Mouse (Mus musculus) neural tube, embryonic 12.5 days (tissue): Measurements from ENCODE around the gene Akap6. TPM values are rescaled to one million over a fixed set of nuclear protein-coding genes. Genes with fewer than 3 reads are reported as not detected.

Experiments used
- ATAC-seq: fragments of 200-750 bp; cut with Nextera tagmentation; 2 replicates; pipeline ENCODE4 v1.8.0; 2017; ENCODE audit warnings: low read depth, mild to moderate bottlenecking, moderate TSS enrichment, moderate library complexity; ENCODE audit not compliant: low FRiP score
- H3K27ac ChIP-seq: fragments of 300-500 bp; sonication (generic); 2 replicates; pipeline ENCODE4 v1.5.1; 2016
- H3K27me3 ChIP-seq: fragments of 300-500 bp; sonication (generic); replicated peaks from 2 replicates; pipeline ENCODE4 v1.6.1; 2016; ENCODE audit warnings: mild to moderate bottlenecking
- H3K36me3 ChIP-seq: fragments of 300-500 bp; sonication (generic); 2 replicates; pipeline ENCODE4 v1.6.1; 2016; ENCODE audit warnings: mild to moderate bottlenecking
- H3K4me1 ChIP-seq: fragments of 300-500 bp; sonication (generic); 2 replicates; pipeline ENCODE4 v1.6.1; 2016
- H3K4me2 ChIP-seq: fragments of 300-500 bp; sonication (generic); replicated peaks from 2 replicates; pipeline ENCODE4 v1.6.1; 2016; ENCODE audit warnings: mild to moderate bottlenecking
- H3K4me3 ChIP-seq: fragments of 300-500 bp; sonication (generic); 2 replicates; pipeline ENCODE4 v1.5.1; 2016
- H3K9ac ChIP-seq: fragments of 300-500 bp; sonication (generic); 2 replicates; pipeline ENCODE4 v1.6.1; 2016; ENCODE audit warnings: mild to moderate bottlenecking
- H3K9me3 ChIP-seq: fragments of 300-500 bp; sonication (generic); 2 replicates; pipeline ENCODE4 v1.6.1; 2016; ENCODE audit warnings: mild to moderate bottlenecking
- WGBS: fragments of 180-500 bp; shearing (Covaris S2); methylation state at CpG from one replicate; pipeline ENCODE4 v1.1.7; 2016; 5-methylcytosine and 5-hydroxymethylcytosine counted together
- polyA plus RNA-seq: library from polyadenylated mRNA; unstranded; fragments of >200 nt; fragmentation: Nextera tagmentation; extraction: Ambion mirVana; gene quantifications from 2 replicates; pipeline ENCODE4 v1.2.1, GENCODE M21; 2016

The Akap6 gene
- 27.6 and 29.5 TPM in 2 replicates for polyA plus RNA-seq

GRCm38 (mm10) chr12:52699146-52699545 lies at the start of gene Akap6:
TSS of gene Akap6 (plus strand) at chr12:52699383.
- Histone ChIP-seq H3K36me3 (no peaks in the 10 kb centered on the region), H3K4me2 (peak within 1 kb of the TSS; percentile 64)

GRCm38 (mm10) chr12:52662907-52663790 lies 36.0 kb upstream of the Akap6 start:
- Histone ChIP-seq H3K9me3 (no peaks in the 10 kb centered on the region), H3K27me3 (no peaks in the 10 kb centered on the region), H3K9ac (no peak overlapping the region), H3K27ac (no peak overlapping the region), H3K36me3 (no peaks in the 10 kb centered on the region), H3K4me2 (no peak overlapping the region), H3K4me3 (no peak overlapping the region), H3K4me1 (no peaks in the 10 kb centered on the region)
- no peak for ATAC-seq
- WGBS: 78% methylated on average over 7 of the region's 7 CpGs

More at GRCm38 (mm10) chr12:52699146-52699545, at the start of gene Akap6:
- H3K9me3 ChIP-seq: 0 out of 2 replicates have a peak, but pooled peaks cover 3% of the 10 kb centered on the region
- peaks cover 30% of the 10 kb centered on the region for H3K4me1 ChIP-seq
- 10% methylated on average over 6 of the region's 6 CpGs for WGBS
- H3K4me3 ChIP-seq: peak within 1 kb of the TSS; percentile 44
- ATAC-seq: peak; percentile 87
- H3K27ac ChIP-seq: peak within 1 kb of the TSS; percentile 66
- H3K9ac ChIP-seq: peak within 1 kb of the TSS; percentile 56
- H3K27me3 ChIP-seq: no peaks in the 10 kb centered on the region

- H3K4me1 ChIP-seq: no peaks in the 10 kb centered on the region
- no peaks in the 10 kb centered on the region for H3K27me3 ChIP-seq
- H3K9ac ChIP-seq: no peak overlapping the region
- ATAC-seq: no peak
- no peak overlapping the region for H3K27ac ChIP-seq
- no peaks in the 10 kb centered on the region for H3K36me3 ChIP-seq
- H3K4me3 ChIP-seq: no peak overlapping the region
- H3K4me2 ChIP-seq: no peak overlapping the region
- no peaks in the 10 kb centered on the region for H3K9me3 ChIP-seq
- 86% methylated on average over 5 of the region's 5 CpGs for WGBS
Observed at GRCm38 (mm10) chr12:52664944-52665343, 34.2 kb upstream of the Akap6 start.

DNA sequence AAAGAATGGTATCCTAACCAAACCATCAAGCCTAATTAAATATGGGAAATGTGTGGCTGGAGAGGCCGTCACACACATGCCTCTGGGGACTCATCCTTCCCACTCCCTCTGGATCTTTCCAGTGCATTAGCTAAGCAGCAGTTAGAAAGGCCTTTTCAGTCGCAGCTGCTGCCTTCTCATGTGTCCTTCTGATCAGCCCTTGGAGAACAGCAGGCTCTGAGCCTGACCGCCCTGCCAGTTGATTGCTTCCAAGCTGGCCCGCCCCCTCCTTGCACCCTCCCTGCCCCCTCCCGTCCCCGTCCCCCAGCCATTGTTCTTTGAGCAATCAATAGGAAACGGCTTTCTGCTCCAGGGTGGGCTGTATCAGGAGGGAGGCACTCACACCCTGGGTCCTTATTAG lies 27.7 kb upstream of the Akap6 start:
- 0 out of 2 replicates have a peak, but pooled peaks cover 10% of the 10 kb centered on the region for H3K4me1 ChIP-seq
- H3K36me3 ChIP-seq: no peaks in the 10 kb centered on the region
- no peaks in the 10 kb centered on the region for H3K9me3 ChIP-seq
- peak overlapping the region; percentile 21 for H3K4me2 ChIP-seq
- 1% methylated on average over 7 of the region's 7 CpGs for WGBS
- peak overlapping the region; percentile 54; the same call in 1 of the 2 replicates for H3K27ac ChIP-seq
- peak; percentile 93 for ATAC-seq
- no peak overlapping the region for H3K9ac ChIP-seq
- no peak overlapping the region for H3K4me3 ChIP-seq
- H3K27me3 ChIP-seq: no peaks in the 10 kb centered on the region

DNA sequence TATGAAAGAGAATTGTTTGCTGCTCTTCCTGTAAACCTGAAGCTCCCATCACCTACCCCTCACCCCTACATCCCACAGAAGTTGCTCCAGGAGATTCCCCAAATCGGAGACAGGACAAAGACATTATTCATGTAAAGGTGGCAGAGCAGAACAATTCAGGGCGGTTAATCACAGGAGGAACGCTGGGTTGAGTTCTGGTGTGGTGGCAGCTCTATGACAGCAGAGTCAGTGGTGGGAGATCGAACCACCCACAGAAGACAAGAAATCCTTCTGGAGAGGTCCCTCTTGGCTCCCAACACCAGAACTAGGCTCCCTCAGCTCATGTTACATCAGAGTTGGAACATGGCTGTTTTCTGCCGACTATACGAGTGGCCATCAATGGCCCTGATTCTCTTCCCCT lies 27.2 kb upstream of the Akap6 start:
- no peaks in the 10 kb centered on the region for H3K9me3 ChIP-seq
- WGBS: 22% methylated on average over 6 of the region's 6 CpGs
- H3K27me3 ChIP-seq: no peaks in the 10 kb centered on the region
- 0 out of 2 replicates have a peak, but pooled peaks cover 10% of the 10 kb centered on the region for H3K4me1 ChIP-seq
- H3K4me2 ChIP-seq: peak overlapping the region; percentile 21
- H3K9ac ChIP-seq: no peak overlapping the region
- peak; percentile 19 for ATAC-seq
- H3K27ac ChIP-seq: peak overlapping the region; percentile 54; the same call in 1 of the 2 replicates
- no peak overlapping the region for H3K4me3 ChIP-seq
- H3K36me3 ChIP-seq: no peaks in the 10 kb centered on the region

DNA sequence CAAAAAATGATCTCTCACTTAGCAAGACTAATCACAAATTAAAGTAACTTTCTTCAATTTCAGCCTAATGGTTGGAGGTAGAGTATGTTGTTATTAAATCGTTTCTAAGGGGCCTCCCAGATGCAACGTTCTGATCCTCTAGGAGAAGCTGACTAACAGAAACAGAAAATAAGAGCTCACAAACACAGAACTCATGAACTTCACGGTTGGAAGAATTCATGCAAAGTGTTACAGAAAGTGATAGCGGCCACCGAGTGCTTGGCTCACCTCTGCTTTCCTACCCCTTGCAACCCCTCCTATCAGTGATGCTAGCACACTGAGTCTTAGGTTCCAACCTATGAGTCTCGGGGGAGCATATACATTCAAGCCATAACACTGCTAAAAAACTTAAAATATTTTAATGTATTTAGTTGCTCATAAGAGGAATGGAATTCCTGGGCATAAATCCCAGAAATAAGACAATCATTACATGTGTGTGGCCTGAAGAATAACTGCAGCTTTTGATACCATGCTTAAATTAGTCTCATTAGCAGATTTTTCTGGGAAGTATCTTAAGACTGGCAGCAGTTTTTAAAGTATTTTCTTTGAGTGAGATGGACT lies 25.7 kb upstream of the Akap6 start:
- no peaks in the 10 kb centered on the region for H3K27me3 ChIP-seq
- 0 out of 2 replicates have a peak, but pooled peaks cover 10% of the 10 kb centered on the region for H3K4me1 ChIP-seq
- H3K36me3 ChIP-seq: no peaks in the 10 kb centered on the region
- H3K9me3 ChIP-seq: no peaks in the 10 kb centered on the region
- H3K9ac ChIP-seq: no peak overlapping the region
- WGBS: 84% methylated on average over 6 of the region's 6 CpGs
- H3K4me3 ChIP-seq: no peak overlapping the region
- no peak overlapping the region for H3K4me2 ChIP-seq
- ATAC-seq: no peak
- H3K27ac ChIP-seq: no peak overlapping the region

DNA sequence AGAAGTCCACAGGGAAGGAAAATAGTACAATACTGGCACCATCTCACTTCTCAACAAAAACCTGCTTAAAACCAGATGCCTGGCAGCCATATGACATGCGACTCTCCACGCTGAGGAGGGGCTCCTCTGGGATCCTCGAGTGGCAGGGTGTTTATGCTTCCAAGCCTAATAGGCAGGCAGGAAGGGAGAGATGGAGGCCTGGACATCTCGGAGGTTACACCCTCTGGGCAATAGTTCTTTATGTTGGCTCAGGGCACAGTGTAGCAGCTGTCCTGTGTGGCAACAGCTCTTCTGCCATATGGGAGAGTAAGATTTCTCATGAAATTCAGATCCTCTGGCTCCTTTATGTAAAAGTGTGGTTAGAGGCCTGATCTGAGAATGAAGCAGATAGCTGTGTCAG lies 24.2 kb upstream of the Akap6 start:
- ATAC-seq: peak; percentile 38; the same call in 1 of the 2 replicates
- 38% methylated on average over 4 of the region's 4 CpGs for WGBS
- no peak overlapping the region for H3K27ac ChIP-seq

GRCm38 (mm10) chr12:52687355-52687754 lies 11.8 kb upstream of the Akap6 start:
- H3K36me3 ChIP-seq: no peaks in the 10 kb centered on the region
- no peak overlapping the region for H3K4me2 ChIP-seq
- no peaks in the 10 kb centered on the region for H3K4me1 ChIP-seq
- H3K9ac ChIP-seq: no peak overlapping the region
- ATAC-seq: no peak
- H3K27ac ChIP-seq: no peak overlapping the region
- no peaks in the 10 kb centered on the region for H3K9me3 ChIP-seq
- 70% methylated on average over 9 of the region's 9 CpGs for WGBS
- H3K27me3 ChIP-seq: no peaks in the 10 kb centered on the region
- no peak overlapping the region for H3K4me3 ChIP-seq

More for the DNA sequence above, 24.2 kb upstream of the Akap6 start:
- Histone ChIP-seq H3K9ac (no peak overlapping the region), H3K36me3 (no peaks in the 10 kb centered on the region), H3K4me1 (0 out of 2 replicates have a peak, but pooled peaks cover 10% of the 10 kb centered on the region), H3K27me3 (no peaks in the 10 kb centered on the region), H3K9me3 (no peaks in the 10 kb centered on the region), H3K4me3 (no peak overlapping the region), H3K4me2 (no peak overlapping the region)

DNA sequence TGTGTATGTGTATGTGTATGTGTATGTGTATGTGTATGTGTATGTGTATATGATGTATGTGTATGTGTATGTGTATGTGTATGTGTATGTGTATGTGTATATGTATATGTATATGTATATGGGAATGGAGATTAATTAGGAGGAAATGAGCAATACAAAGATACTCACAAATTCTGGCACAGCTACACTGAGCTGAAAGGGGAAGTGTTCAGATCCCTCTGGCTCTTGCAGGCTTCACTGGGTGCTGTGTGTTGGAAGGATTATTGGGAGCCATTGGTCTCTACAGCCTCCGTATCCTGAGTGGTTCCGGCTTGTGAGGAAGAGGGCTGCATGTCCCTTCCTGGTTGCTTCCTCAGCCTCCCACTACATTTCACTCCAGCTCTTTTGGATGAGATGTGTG lies 10.5 kb upstream of the Akap6 start:
- no peaks in the 10 kb centered on the region for H3K27me3 ChIP-seq
- no peak overlapping the region for H3K9ac ChIP-seq
- 90% methylated on average over 2 of the region's 2 CpGs for WGBS
- H3K4me3 ChIP-seq: no peak overlapping the region
- H3K36me3 ChIP-seq: no peaks in the 10 kb centered on the region
- H3K27ac ChIP-seq: no peak overlapping the region
- no peak for ATAC-seq
- no peak overlapping the region for H3K4me2 ChIP-seq
- no peaks in the 10 kb centered on the region for H3K9me3 ChIP-seq
- no peaks in the 10 kb centered on the region for H3K4me1 ChIP-seq

DNA sequence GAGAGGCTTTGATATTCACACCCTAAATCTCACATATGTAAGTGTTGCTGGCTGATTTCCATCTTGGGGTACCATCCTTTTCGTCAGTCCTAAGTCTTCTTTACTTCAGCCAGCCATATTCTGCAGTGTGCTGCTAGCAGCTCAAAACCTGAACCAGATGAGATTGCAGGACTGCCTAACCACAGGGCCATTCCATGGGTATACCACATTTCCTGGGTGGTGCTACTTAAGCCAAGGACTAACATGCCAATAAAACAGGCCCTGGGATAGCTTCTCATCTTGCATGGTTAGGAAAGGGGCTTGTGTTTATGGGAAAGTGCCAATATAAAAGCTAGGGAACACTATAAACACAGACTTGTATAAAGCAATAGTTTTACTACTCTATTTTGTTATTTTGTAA lies 7.6 kb upstream of the Akap6 start:
- Histone ChIP-seq H3K9me3 (no peaks in the 10 kb centered on the region), H3K36me3 (no peaks in the 10 kb centered on the region), H3K9ac (no peak overlapping the region), H3K4me1 (no peaks in the 10 kb centered on the region), H3K4me3 (no peak overlapping the region), H3K27ac (no peak overlapping the region), H3K4me2 (no peak overlapping the region), H3K27me3 (no peaks in the 10 kb centered on the region)
- WGBS: 91% methylated on average over 1 of the region's 1 CpGs
- ATAC-seq: no peak

- no peak for ATAC-seq
- peaks cover under 1% of the 10 kb centered on the region; the same call in 1 of the 2 replicates for H3K4me1 ChIP-seq
Observed at GRCm38 (mm10) chr12:52692290-52692974, 6.8 kb upstream of the Akap6 start.

More at GRCm38 (mm10) chr12:52692290-52692974, 6.8 kb upstream of the Akap6 start:
- H3K9me3 ChIP-seq: 0 out of 2 replicates have a peak, but pooled peaks cover 3% of the 10 kb centered on the region
- H3K27me3 ChIP-seq: no peaks in the 10 kb centered on the region
- no peak overlapping the region for H3K4me3 ChIP-seq
- H3K9ac ChIP-seq: no peak overlapping the region
- H3K27ac ChIP-seq: no peak overlapping the region
- no peaks in the 10 kb centered on the region for H3K36me3 ChIP-seq
- no peak overlapping the region for H3K4me2 ChIP-seq
- 66% methylated on average over 10 of the region's 10 CpGs for WGBS
